In genomic region chr8:12983681-12984467, GRCm38 (mm10) we compare ENCODE assay signal across 10 mouse cellular contexts. TPM values are rescaled to one million over a fixed set of nuclear protein-coding genes. Genes with fewer than 3 reads are reported as not detected.
DNase-seq lines count a peak whose midpoint lies in the region; ATAC-seq and TF ChIP-seq lines count a peak whose summit lies in the region.
"Had no signal": no experiment of that assay in that cellular context is flagged by ENCODE, and none has a peak within 500 bp of the region (broad histone marks: within the 10 kb centered on the region; RNA-seq: fewer than 3 reads in every experiment).

No protein-coding gene starts in this region.

- intact Hi-C loops in left cerebral cortex, adult 2 months (cut with DNase I), result loop anchor here (2.0 kb wide), 2 partner anchors 37 to 121 kb away; partner anchors contain the start of genes Cul4a and Pcid2

- H3K36me3 ChIP-seq in midbrain, embryonic 13.5 days, result peaks cover 90% of the 10 kb centered on the region
- peaks cover 54% of the 10 kb centered on the region for H3K36me3 ChIP-seq in midbrain, embryonic 10.5 days

- H3K4me2 ChIP-seq in midbrain, embryonic 13.5 days (replicated peaks), result no peak overlapping the region

- peak; percentile 19 for TF ChIP-seq CTCF in left cerebral cortex, adult 2 months (IDR thresholded peaks at IDR 0.05)

- H3K27me3 ChIP-seq in midbrain, embryonic 13.5 days, result no peaks in the 10 kb centered on the region
- no peaks in the 10 kb centered on the region for H3K27me3 ChIP-seq in midbrain, embryonic 10.5 days (ENCODE audit: low read depth, poor library complexity, severe bottlenecking)

- H3K4me3 ChIP-seq in midbrain, embryonic 13.5 days (replicated peaks), result no peak overlapping the region
- H3K4me3 ChIP-seq in midbrain, embryonic 10.5 days, result no peak overlapping the region
- peak overlapping the region; percentile 65 for H3K4me3 ChIP-seq in left cerebral cortex, adult 2 months

- H3K4me1 ChIP-seq in midbrain, embryonic 13.5 days (replicated peaks), result no peaks in the 10 kb centered on the region
- H3K4me1 ChIP-seq in midbrain, embryonic 10.5 days, result no peaks in the 10 kb centered on the region

- no peak for DNase-seq in midbrain, embryonic 10.5 days (ENCODE audit: low spot score)
- DNase-seq in fibroblast of lung, adult 2 months (ENCODE audit: low read depth), result peak; percentile 82
- DNase-seq in left cerebral cortex, adult 2 months (ENCODE audit: extremely low spot score in 1 of 2, low spot score in 2 of 2), result peak; percentile 79 to 82
- DNase-seq in kidney, postnatal 10 days, result no peak
- no peak for DNase-seq in testis, postnatal 10 days (ENCODE audit: low spot score)

- H3K27ac ChIP-seq in midbrain, embryonic 13.5 days, result no peak overlapping the region
- no peak overlapping the region for H3K27ac ChIP-seq in midbrain, embryonic 10.5 days (replicated peaks)
- peak overlapping the region; percentile 98 for H3K27ac ChIP-seq in left cerebral cortex, adult 2 months

- no peak overlapping the region for H3K9ac ChIP-seq in midbrain, embryonic 13.5 days (replicated peaks)

- 0 out of 2 replicates have a peak, but pooled peaks have one; percentile 31 for ATAC-seq in midbrain, embryonic 13.5 days
- ATAC-seq in neutrophil, adult 5-6 weeks (ENCODE audit: extremely low read depth, insufficient number of reproducible peaks, low FRiP score, poor library complexity, severe bottlenecking), result peak; percentile 85
- no peak for ATAC-seq in inflammation-experienced regulatory T-cells, adult 6 months

- peaks cover 3% of the 10 kb centered on the region; the same call in 1 of the 2 replicates for H3K9me3 ChIP-seq in midbrain, embryonic 13.5 days
- peaks cover 9% of the 10 kb centered on the region; the same call in 1 of the 2 replicates for H3K9me3 ChIP-seq in midbrain, embryonic 10.5 days (replicated peaks)

- 89% methylated on average over 18 of the region's 18 CpGs for WGBS in midbrain, embryonic 13.5 days
- WGBS in midbrain, embryonic 10.5 days, result 88% methylated on average over 18 of the region's 18 CpGs

RNA-seq across cellular contexts. Expression of gene F7, which starts 42.0 kb away (rescaled TPM):
- polyA plus RNA-seq in midbrain, embryonic 13.5 days (2015; fragmentation: Nextera tagmentation; extraction: Ambion mirVana), result 0.17 TPM in 1 of 2 replicates, not detected in the other
- polyA plus RNA-seq in midbrain, embryonic 10.5 days (2016; fragmentation: Nextera tagmentation; extraction: Ambion mirVana), result 0.06 and 0.09 TPM in 2 replicates
- under 1 TPM in 1 of 2 experiments, not detected in 1; 0.49 TPM for total RNA-seq in left cerebral cortex, adult 2 months (2021)
- 0.23 TPM in 1 of 2 replicates, not detected in the other for total RNA-seq in neutrophil, adult 5-6 weeks (2017)
- not detected for polyA plus RNA-seq in inflammation-experienced regulatory T-cells, adult 6 months (2017; shearing (Covaris generic))
- polyA plus RNA-seq: heart, postnatal 0 days; neural tube, embryonic 11.5 days had no signal

RNA-seq across cellular contexts. Expression of gene F10, which starts 53.2 kb away (rescaled TPM):
- 0.35 and 0.42 TPM in 2 replicates for polyA plus RNA-seq in midbrain, embryonic 13.5 days (2015; fragmentation: Nextera tagmentation; extraction: Ambion mirVana)
- 0.98 and 1.4 TPM in 2 replicates for polyA plus RNA-seq in midbrain, embryonic 10.5 days (2016; fragmentation: Nextera tagmentation; extraction: Ambion mirVana)
- under 1 TPM in 1 of 2 experiments, not detected in 1; 0.45 TPM for total RNA-seq in left cerebral cortex, adult 2 months (2021)
- total RNA-seq in neutrophil, adult 5-6 weeks (2017), result 6.1 TPM in 2 replicates
- polyA plus RNA-seq in inflammation-experienced regulatory T-cells, adult 6 months (2017; shearing (Covaris generic)), result not detected

Comparison
In these comparisons a context has a peak if more than half of its experiments do, and no peak if none do; other contexts are left out.
1. DNase-seq: peak in fibroblast of lung, adult 2 months (single experiment) and left cerebral cortex, adult 2 months (2 of 2); none in midbrain, embryonic 10.5 days (single experiment), kidney, postnatal 10 days (single experiment) and testis, postnatal 10 days (single experiment).